Mouse (Mus musculus) adrenal gland, adult 18-20 months (tissue): Measurements from ENCODE around the gene Elfn1. TPM values are rescaled to one million over a fixed set of nuclear protein-coding genes. Genes with fewer than 3 reads are reported as not detected.
A peak's percentile ranks its signal among the peaks of the same experiment; 100 is the strongest.

Experiments
- DNase-seq, 2 experiments: peaks; one replicate each; pipeline ENCODE4 v3.0.0; 2021 to 2022; ENCODE audit warnings: low spot score in 2 of 2
- total RNA-seq, 2 experiments: library from RNA; stranded (reverse); gene quantifications; 1 replicate in 1 of 2; 2 replicates in 1 of 2; pipeline ENCODE4 v1.2.3; 2021

Elfn1 gene
- total RNA-seq, 2 experiments from 2014 or later: 0.10 to 19.6 TPM

- no peak for DNase-seq
Measured at GRCm38 (mm10) chr5:140018780-140019179, 111.0 kb downstream of the Elfn1 start.

- no peak for DNase-seq
Measured at GRCm38 (mm10) chr5:140019616-140020015, 111.9 kb downstream of the Elfn1 start.

GRCm38 (mm10) chr5:140021755-140022154 lies 114.0 kb downstream of the Elfn1 start:
- no peak for DNase-seq

DNA sequence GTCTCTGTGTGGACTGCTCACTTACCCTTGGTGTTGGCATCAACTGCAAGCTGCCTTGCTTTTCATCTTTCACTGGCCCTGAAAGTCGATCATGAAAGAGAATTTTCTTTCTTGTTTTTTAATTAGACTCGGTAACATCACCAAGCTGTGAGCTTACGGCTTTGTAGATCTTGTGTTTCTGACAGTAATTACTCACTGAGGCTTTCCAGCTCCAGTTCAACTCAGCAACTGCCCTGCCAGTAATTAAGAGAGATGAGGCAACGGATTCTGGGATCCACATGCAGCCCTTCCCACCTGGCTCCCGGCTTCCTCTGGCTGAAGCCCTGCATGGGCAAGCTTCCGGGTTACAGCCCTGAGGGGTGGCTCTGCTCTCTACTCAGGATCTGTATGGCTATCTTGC lies 115.1 kb downstream of the Elfn1 start:
- no peak for DNase-seq

DNA sequence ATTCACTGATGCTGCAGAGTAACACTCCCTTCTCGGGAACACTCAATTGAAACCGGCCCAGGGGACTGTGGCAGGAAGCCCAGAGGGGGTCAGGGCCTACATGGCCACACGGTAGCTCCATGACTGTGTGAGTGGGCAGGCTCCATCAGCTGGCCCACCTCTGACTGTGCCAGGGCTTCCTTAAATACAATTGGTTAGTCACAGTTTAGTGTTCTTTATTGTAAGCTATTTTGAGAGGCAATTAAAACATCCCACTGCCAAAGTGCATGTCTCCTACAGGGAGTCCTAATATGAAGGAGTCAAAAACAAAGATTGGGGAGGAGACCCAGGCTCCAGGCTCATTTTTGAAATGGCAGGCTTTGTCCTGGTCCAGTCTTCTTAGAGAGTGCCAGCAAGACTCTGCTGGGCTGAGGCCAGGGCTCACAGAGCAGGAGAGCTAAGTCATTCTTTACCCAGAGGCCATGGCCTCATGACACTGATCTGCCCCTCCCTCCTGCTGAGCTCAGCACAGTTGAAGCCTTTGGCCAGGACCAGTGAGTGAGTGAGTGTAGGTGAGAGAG lies 116.3 kb downstream of the Elfn1 start:
- peak; percentile 38 to 54 for DNase-seq

Other genes starting within 250 kb of the Elfn1 start
- 1 to 10 TPM; 5.0 to 9.9 TPM for gene Micall2, start 171.6 kb upstream of the Elfn1 start, total RNA-seq
- 10 to 100 TPM; 47.8 to 53.5 TPM for gene Ints1, start 132.3 kb upstream of the Elfn1 start, total RNA-seq
- 10 to 100 TPM; 28.8 to 39.0 TPM for gene Mafk, start 116.4 kb upstream of the Elfn1 start, total RNA-seq
- gene Tmem184a, start 88.0 kb upstream of the Elfn1 start, total RNA-seq: 1 to 10 TPM in 1 of 2 experiments, under 1 TPM in 1; 0.33 to 1.3 TPM
- not detected for gene Gm26938, start 81.5 kb upstream of the Elfn1 start, total RNA-seq
- gene Psmg3, start 81.1 kb upstream of the Elfn1 start, total RNA-seq: 10 to 100 TPM; 18.3 to 19.9 TPM